Mouse (Mus musculus): ENCODE measurements around the gene Oxsr1. TPM values are rescaled to one million over a fixed set of nuclear protein-coding genes. Genes with fewer than 3 reads are reported as not detected.
"Not testable (repeated sequence)": the region's sequence is repeated elsewhere in the genome, so short reads cannot be mapped to it uniquely, and the experiment has no call there.

Gene Oxsr1
- polyA plus RNA-seq, 1 experiment from 2014 or later = 14.4 TPM

GRCm38 (mm10) chr9:119230829-119231228, 91.4 kb downstream of the Oxsr1 start:
- no peak overlapping the region for H3K4me3 ChIP-seq
- 88% methylated on average over 2 of the region's 2 CpGs for WGBS
- DNase-seq (ENCODE audit: low spot score) = no peak
- H3K9me3 ChIP-seq (replicated peaks) = peaks cover 1% of the 10 kb centered on the region; the same call in 1 of the 2 replicates
- peaks cover 7% of the 10 kb centered on the region for H3K36me3 ChIP-seq
- no peaks in the 10 kb centered on the region for H3K4me1 ChIP-seq
- H3K27me3 ChIP-seq (ENCODE audit: low read depth, poor library complexity, severe bottlenecking) = no peaks in the 10 kb centered on the region
- no peak overlapping the region for H3K27ac ChIP-seq (replicated peaks)

GRCm38 (mm10) chr9:119220249-119220648, 102.0 kb downstream of the Oxsr1 start:
- WGBS = 87% methylated on average over 4 of the region's 4 CpGs
- peaks cover 36% of the 10 kb centered on the region for H3K36me3 ChIP-seq

GRCm38 (mm10) chr9:119219667-119220066, 102.6 kb downstream of the Oxsr1 start:
- H3K27ac ChIP-seq (replicated peaks) = no peak overlapping the region
- no peak overlapping the region for H3K4me3 ChIP-seq
- DNase-seq (ENCODE audit: low spot score) = no peak
- peaks cover 4% of the 10 kb centered on the region for H3K9me3 ChIP-seq (replicated peaks)
- H3K36me3 ChIP-seq = peaks cover 30% of the 10 kb centered on the region
- no peaks in the 10 kb centered on the region for H3K27me3 ChIP-seq (ENCODE audit: low read depth, poor library complexity, severe bottlenecking)
- 87% methylated on average over 2 of the region's 2 CpGs for WGBS
- H3K4me1 ChIP-seq = no peaks in the 10 kb centered on the region

More at GRCm38 (mm10) chr9:119220249-119220648, 102.0 kb downstream of the Oxsr1 start:
- Histone ChIP-seq H3K27me3 (ENCODE audit: low read depth, poor library complexity, severe bottlenecking) (no peaks in the 10 kb centered on the region), H3K9me3 (replicated peaks) (peaks cover 8% of the 10 kb centered on the region), H3K4me3 (no peak overlapping the region), H3K27ac (replicated peaks) (no peak overlapping the region), H3K4me1 (no peaks in the 10 kb centered on the region)
- no peak for DNase-seq (ENCODE audit: low spot score)

GRCm38 (mm10) chr9:119215341-119215740, 106.9 kb downstream of the Oxsr1 start:
- 94% methylated on average over 2 of the region's 2 CpGs for WGBS
- peaks cover 15% of the 10 kb centered on the region; the same call in 1 of the 2 replicates for H3K36me3 ChIP-seq
- not testable (repeated sequence) for H3K27ac ChIP-seq (replicated peaks); H3K27me3 ChIP-seq (ENCODE audit: low read depth, poor library complexity, severe bottlenecking); H3K4me1 ChIP-seq; H3K4me3 ChIP-seq; H3K9me3 ChIP-seq (replicated peaks); DNase-seq (ENCODE audit: low spot score)

- Histone ChIP-seq H3K27ac (replicated peaks) (no peak overlapping the region), H3K4me1 (no peaks in the 10 kb centered on the region), H3K36me3 (peaks cover 15% of the 10 kb centered on the region; the same call in 1 of the 2 replicates), H3K4me3 (no peak overlapping the region), H3K9me3 (replicated peaks) (no peaks in the 10 kb centered on the region; the same call in 1 of the 2 replicates), H3K27me3 (ENCODE audit: low read depth, poor library complexity, severe bottlenecking) (no peaks in the 10 kb centered on the region)
- no peak for DNase-seq (ENCODE audit: low spot score)
- WGBS = 94% methylated on average over 6 of the region's 6 CpGs
Measured at GRCm38 (mm10) chr9:119214601-119215000, 107.6 kb downstream of the Oxsr1 start.

GRCm38 (mm10) chr9:119212996-119213395, 109.2 kb downstream of the Oxsr1 start:
- H3K27ac ChIP-seq (replicated peaks) = no peak overlapping the region
- H3K9me3 ChIP-seq (replicated peaks) = no peaks in the 10 kb centered on the region; the same call in 1 of the 2 replicates
- no peaks in the 10 kb centered on the region for H3K4me1 ChIP-seq
- H3K27me3 ChIP-seq (ENCODE audit: low read depth, poor library complexity, severe bottlenecking) = no peaks in the 10 kb centered on the region
- peaks cover 9% of the 10 kb centered on the region; the same call in 1 of the 2 replicates for H3K36me3 ChIP-seq
- DNase-seq (ENCODE audit: low spot score) = no peak
- no peak overlapping the region for H3K4me3 ChIP-seq
- WGBS = 80% methylated on average over 8 of the region's 8 CpGs

- no peaks in the 10 kb centered on the region for H3K36me3 ChIP-seq
- 95% methylated on average over 4 of the region's 4 CpGs for WGBS
Measured at GRCm38 (mm10) chr9:119208998-119209397, 113.2 kb downstream of the Oxsr1 start, which contains the start of gene Slc22a13. Gene Slc22a13, minus strand, starts transcription at chr9:119209098.

GRCm38 (mm10) chr9:119207113-119207512, 115.1 kb downstream of the Oxsr1 start:
- no peak overlapping the region for H3K4me3 ChIP-seq
- peaks cover 17% of the 10 kb centered on the region; the same call in 1 of the 2 replicates for H3K9me3 ChIP-seq (replicated peaks)
- H3K4me1 ChIP-seq = no peaks in the 10 kb centered on the region
- H3K36me3 ChIP-seq = no peaks in the 10 kb centered on the region
- no peak for DNase-seq (ENCODE audit: low spot score)
- 81% methylated on average over 4 of the region's 4 CpGs for WGBS
- no peaks in the 10 kb centered on the region for H3K27me3 ChIP-seq (ENCODE audit: low read depth, poor library complexity, severe bottlenecking)
- no peak overlapping the region for H3K27ac ChIP-seq (replicated peaks)

More at GRCm38 (mm10) chr9:119208998-119209397, 113.2 kb downstream of the Oxsr1 start, which contains the start of gene Slc22a13:
- no peak within 1 kb of the TSS for H3K4me3 ChIP-seq
- no peaks in the 10 kb centered on the region for H3K4me1 ChIP-seq
- peaks cover 13% of the 10 kb centered on the region; the same call in 1 of the 2 replicates for H3K9me3 ChIP-seq (replicated peaks)
- H3K27ac ChIP-seq (replicated peaks) = no peak within 1 kb of the TSS
- no peaks in the 10 kb centered on the region for H3K27me3 ChIP-seq (ENCODE audit: low read depth, poor library complexity, severe bottlenecking)
- no peak for DNase-seq (ENCODE audit: low spot score)

- Histone ChIP-seq H3K36me3 (no peaks in the 10 kb centered on the region), H3K9me3 (replicated peaks) (peaks cover 17% of the 10 kb centered on the region; the same call in 1 of the 2 replicates), H3K4me3 (no peak overlapping the region), H3K27ac (replicated peaks) (no peak overlapping the region), H3K4me1 (no peaks in the 10 kb centered on the region), H3K27me3 (ENCODE audit: low read depth, poor library complexity, severe bottlenecking) (no peaks in the 10 kb centered on the region)
- whole genome bisulfite sequencing = 93% methylated on average over 2 of the region's 2 CpGs
- no peak for DNase-seq (ENCODE audit: low spot score)
Measured at GRCm38 (mm10) chr9:119206666-119207065, 115.6 kb downstream of the Oxsr1 start.

- Histone ChIP-seq H3K27ac (replicated peaks) (no peak overlapping the region), H3K9me3 (replicated peaks) (peaks cover 17% of the 10 kb centered on the region; the same call in 1 of the 2 replicates), H3K27me3 (ENCODE audit: low read depth, poor library complexity, severe bottlenecking) (no peaks in the 10 kb centered on the region), H3K4me3 (no peak overlapping the region), H3K4me1 (no peaks in the 10 kb centered on the region), H3K36me3 (no peaks in the 10 kb centered on the region)
- 90% methylated on average over 5 of the region's 5 CpGs for WGBS
- DNase-seq (ENCODE audit: low spot score) = no peak
Measured at GRCm38 (mm10) chr9:119205756-119206155, 116.5 kb downstream of the Oxsr1 start.

GRCm38 (mm10) chr9:119203617-119204016, 118.6 kb downstream of the Oxsr1 start:
- Histone ChIP-seq H3K4me1 (no peaks in the 10 kb centered on the region; the same call in 1 of the 2 replicates), H3K4me3 (no peak overlapping the region), H3K27me3 (ENCODE audit: low read depth, poor library complexity, severe bottlenecking) (no peaks in the 10 kb centered on the region), H3K27ac (replicated peaks) (no peak overlapping the region), H3K36me3 (no peaks in the 10 kb centered on the region), H3K9me3 (replicated peaks) (peaks cover 17% of the 10 kb centered on the region; the same call in 1 of the 2 replicates)
- no peak for DNase-seq (ENCODE audit: low spot score)
- 95% methylated on average over 9 of the region's 9 CpGs for WGBS

GRCm38 (mm10) chr9:119201653-119202052, 120.6 kb downstream of the Oxsr1 start:
- Histone ChIP-seq H3K4me3 (no peak overlapping the region), H3K36me3 (no peaks in the 10 kb centered on the region), H3K4me1 (no peaks in the 10 kb centered on the region; the same call in 1 of the 2 replicates), H3K9me3 (replicated peaks) (peaks cover 17% of the 10 kb centered on the region; the same call in 1 of the 2 replicates), H3K27me3 (ENCODE audit: low read depth, poor library complexity, severe bottlenecking) (no peaks in the 10 kb centered on the region), H3K27ac (replicated peaks) (no peak overlapping the region)
- 92% methylated on average over 5 of the region's 5 CpGs for WGBS
- DNase-seq (ENCODE audit: low spot score) = no peak

GRCm38 (mm10) chr9:119199151-119199861, 122.9 kb downstream of the Oxsr1 start:
- Histone ChIP-seq H3K27me3 (ENCODE audit: low read depth, poor library complexity, severe bottlenecking) (no peaks in the 10 kb centered on the region), H3K4me3 (no peak overlapping the region), H3K27ac (replicated peaks) (no peak overlapping the region), H3K4me1 (no peaks in the 10 kb centered on the region; the same call in 1 of the 2 replicates), H3K9me3 (replicated peaks) (peaks cover 7% of the 10 kb centered on the region; the same call in 1 of the 2 replicates), H3K36me3 (no peaks in the 10 kb centered on the region)
- WGBS = 89% methylated on average over 10 of the region's 10 CpGs
- no peak for DNase-seq (ENCODE audit: low spot score)
